Mouse (Mus musculus) heart, adult 2 months (tissue): Measurements from ENCODE around the gene Tlx2.

Source experiments
- CTCF ChIP-seq: fragments of 200-600 bp; IDR thresholded peaks from 2 replicates; pipeline ENCODE4 v1.8.1; 2022; ENCODE audit warnings: antibody characterized with exemption, mild to moderate bottlenecking, moderate library complexity
- EP300 ChIP-seq: fragments of 200-500 bp; IDR thresholded peaks from 2 replicates; pipeline ENCODE4 v1.6.1; 2011; ENCODE audit warnings: low read depth, low read length, control low read depth; ENCODE audit not compliant: insufficient read depth

- no peak for TF ChIP-seq CTCF
- no peak for TF ChIP-seq EP300
Observed at GRCm38 (mm10) chr6:83117616-83118015, 47.5 kb upstream of the Tlx2 start.
